Mouse (Mus musculus) kidney, postnatal 0 days (tissue): ENCODE results near the gene Gm29735. TPM values are rescaled to one million over a fixed set of nuclear protein-coding genes. Genes with fewer than 3 reads are reported as not detected.
"Not testable (repeated sequence)": the region's sequence is repeated elsewhere in the genome, so short reads cannot be mapped to it uniquely, and the experiment has no call there.

ENCODE experiments used
- ATAC-seq: fragments of 200-750 bp; cut with Nextera tagmentation; replicated peaks from 2 replicates; pipeline ENCODE4 v1.8.0; 2017; ENCODE audit warnings: low read depth, moderate number of reproducible peaks, moderate TSS enrichment, moderate library complexity; ENCODE audit not compliant: low FRiP score
- DNase-seq: peaks from one replicate; pipeline ENCODE4 v3.0.0-alpha.2; 2016; ENCODE audit warnings: low spot score
- H3K27ac ChIP-seq: fragments of 300-500 bp; sonication (generic); 2 replicates; pipeline ENCODE4 v1.5.1; 2014; ENCODE audit warnings: mild to moderate bottlenecking
- H3K27me3 ChIP-seq: fragments of 300-500 bp; sonication (generic); 2 replicates; pipeline ENCODE4 v1.6.1; 2014; ENCODE audit warnings: low read length, mixed read lengths; ENCODE audit not compliant: insufficient read depth
- H3K36me3 ChIP-seq: fragments of 300-500 bp; sonication (generic); 2 replicates; pipeline ENCODE4 v1.6.1; 2014; ENCODE audit warnings: low read length, mixed read lengths; ENCODE audit not compliant: insufficient read depth
- H3K4me1 ChIP-seq: fragments of 300-500 bp; sonication (generic); replicated peaks from 2 replicates; pipeline ENCODE4 v1.6.1; 2014; ENCODE audit warnings: antibody characterized with exemption, low read length, mixed read lengths; ENCODE audit not compliant: insufficient read depth
- H3K4me2 ChIP-seq: fragments of 300-500 bp; sonication (generic); 2 replicates; pipeline ENCODE4 v1.6.1; 2014; ENCODE audit warnings: mild to moderate bottlenecking, low read length, moderate library complexity, mixed read lengths
- H3K4me3 ChIP-seq: fragments of 300-500 bp; sonication (generic); replicated peaks from 2 replicates; pipeline ENCODE4 v1.5.1; 2014; ENCODE audit warnings: low read depth, low read length
- H3K9ac ChIP-seq: fragments of 300-500 bp; sonication (generic); 2 replicates; pipeline ENCODE4 v1.6.1; 2014; ENCODE audit warnings: low read depth, low read length
- H3K9me3 ChIP-seq: fragments of 300-500 bp; sonication (generic); replicated peaks from 2 replicates; pipeline ENCODE4 v1.6.1; 2016; ENCODE audit warnings: low read length, inconsistent platforms, mixed read lengths
- CTCF ChIP-seq: IDR thresholded peaks from 2 replicates; pipeline ENCODE4 v1.5.1; 2016; ENCODE audit warnings: antibody characterized with exemption, low read depth, mild to moderate bottlenecking, moderate library complexity
- WGBS: fragments of 180-500 bp; shearing (Covaris S2); extraction: QIAGEN DNeasy Blood & Tissue Kit; methylation state at CpG from one replicate; pipeline ENCODE4 v1.1.7; 2014; 5-methylcytosine and 5-hydroxymethylcytosine counted together
- polyA plus RNA-seq: library from polyadenylated mRNA; unstranded; fragments of >200 nt; fragmentation: Nextera tagmentation; extraction: Ambion mirVana; gene quantifications from 2 replicates; pipeline ENCODE4 v1.2.1, GENCODE M21; 2015

The Gm29735 gene
- polyA plus RNA-seq, 1 experiment from 2014 or later: not detected

DNA sequence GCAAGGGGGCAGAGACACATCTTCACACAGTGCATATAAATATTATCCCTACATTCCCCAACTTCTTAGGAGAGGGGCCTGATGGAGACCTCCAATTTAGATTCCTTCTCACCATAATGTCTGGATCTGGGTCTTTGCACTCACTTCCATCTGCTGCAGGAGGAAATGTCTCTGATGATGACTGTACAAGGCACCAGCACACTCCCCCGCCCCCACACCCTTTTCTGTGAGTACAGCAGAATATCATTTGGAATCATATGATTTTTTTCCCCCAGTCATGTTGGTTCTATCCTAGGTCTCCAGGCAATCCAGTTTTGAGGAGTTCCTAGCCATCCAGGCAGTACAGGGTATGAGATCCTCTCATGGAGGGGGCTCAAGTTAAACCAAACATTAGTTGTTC, 21.8 kb upstream of the Gm29735 start:
- Histone ChIP-seq H3K4me1 (no peaks in the 10 kb centered on the region), H3K27ac (no peak overlapping the region), H3K9me3 (no peaks in the 10 kb centered on the region), H3K36me3 (no peaks in the 10 kb centered on the region), H3K4me3 (no peak overlapping the region), H3K9ac (no peak overlapping the region), H3K27me3 (no peaks in the 10 kb centered on the region), H3K4me2 (no peak overlapping the region)
- DNase-seq (no peak), ATAC-seq (no peak)
- WGBS: 93% methylated on average over 1 of the region's 1 CpGs
- no peak for TF ChIP-seq CTCF

DNA sequence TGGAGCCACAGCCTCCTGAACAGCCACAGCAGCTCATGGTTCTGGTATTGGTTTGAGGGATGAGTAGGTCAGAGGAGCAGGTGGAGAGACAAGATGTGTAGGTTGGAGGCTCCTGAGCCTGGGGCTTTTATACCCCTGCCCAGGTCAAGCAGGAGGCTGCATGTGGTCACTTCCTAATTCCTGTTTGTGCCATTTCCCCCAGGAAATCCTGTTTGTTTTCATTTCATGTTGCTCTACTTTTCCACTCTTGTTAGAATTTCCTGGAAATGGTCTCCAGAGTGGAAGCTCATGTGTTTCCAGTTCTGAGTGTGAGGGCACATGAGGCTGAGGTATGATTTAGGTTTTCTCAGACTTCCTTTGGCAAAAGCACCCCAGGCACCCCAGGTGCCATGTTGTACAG, 19.0 kb upstream of the Gm29735 start, which contains the start of gene Krtap5-2:
Gene Krtap5-2 (minus strand): TSS at position 101 of the 400 bp plus-strand sequence.
- ATAC-seq, H3K9ac ChIP-seq, H3K27me3 ChIP-seq, H3K27ac ChIP-seq, H3K4me1 ChIP-seq, H3K36me3 ChIP-seq, H3K4me2 ChIP-seq, H3K9me3 ChIP-seq, DNase-seq, H3K4me3 ChIP-seq: not testable (repeated sequence)

DNA sequence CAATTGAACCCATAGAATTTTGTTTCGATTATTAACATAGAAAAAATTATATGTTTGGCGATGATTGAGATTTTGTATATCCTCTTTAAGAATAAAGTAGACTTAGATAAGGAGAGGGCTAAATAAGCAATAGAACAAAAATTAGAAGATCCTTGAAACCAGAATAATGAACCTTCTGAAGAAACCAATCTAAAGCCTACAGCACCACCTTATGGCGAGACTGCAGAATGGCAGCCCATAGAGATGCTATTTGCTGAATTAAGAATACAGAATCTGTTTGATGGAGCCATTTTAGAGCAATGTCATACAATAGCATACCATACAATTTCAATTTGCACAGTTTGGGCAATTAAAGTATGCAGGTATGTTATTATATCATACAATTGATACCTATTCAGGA, 12.9 kb upstream of the Gm29735 start:
- H3K4me1 ChIP-seq: no peaks in the 10 kb centered on the region
- no peak overlapping the region for H3K27ac ChIP-seq
- no peak overlapping the region for H3K9ac ChIP-seq
- DNase-seq (peak; percentile 51), ATAC-seq (no peak)
- H3K4me3 ChIP-seq: no peak overlapping the region
- H3K36me3 ChIP-seq: no peaks in the 10 kb centered on the region
- 48% methylated on average over 3 of the region's 3 CpGs for WGBS
- no peak overlapping the region for H3K4me2 ChIP-seq
- no peaks in the 10 kb centered on the region for H3K27me3 ChIP-seq
- TF ChIP-seq CTCF: peak; percentile 75
- H3K9me3 ChIP-seq: no peaks in the 10 kb centered on the region

GRCm38 (mm10) chr7:142165639-142166038, 8.7 kb upstream of the Gm29735 start, which contains the start of gene Gm4553:
TSS of gene Gm4553 (minus strand) at chr7:142165739.
- H3K9me3 ChIP-seq, H3K4me3 ChIP-seq, H3K27ac ChIP-seq, H3K4me1 ChIP-seq, H3K36me3 ChIP-seq, ATAC-seq, H3K9ac ChIP-seq, H3K27me3 ChIP-seq, H3K4me2 ChIP-seq, DNase-seq: not testable (repeated sequence)

GRCm38 (mm10) chr7:142159366-142159765, 2.5 kb upstream of the Gm29735 start:
- 93% methylated on average over 3 of the region's 3 CpGs for WGBS
- H3K4me2 ChIP-seq: no peak overlapping the region
- no peak overlapping the region for H3K9ac ChIP-seq
- H3K4me3 ChIP-seq: no peak overlapping the region
- no peaks in the 10 kb centered on the region for H3K27me3 ChIP-seq
- no peaks in the 10 kb centered on the region for H3K4me1 ChIP-seq
- no peaks in the 10 kb centered on the region for H3K9me3 ChIP-seq
- TF ChIP-seq CTCF: no peak
- DNase-seq (no peak), ATAC-seq (no peak)
- H3K27ac ChIP-seq: no peak overlapping the region
- H3K36me3 ChIP-seq: no peaks in the 10 kb centered on the region

DNA sequence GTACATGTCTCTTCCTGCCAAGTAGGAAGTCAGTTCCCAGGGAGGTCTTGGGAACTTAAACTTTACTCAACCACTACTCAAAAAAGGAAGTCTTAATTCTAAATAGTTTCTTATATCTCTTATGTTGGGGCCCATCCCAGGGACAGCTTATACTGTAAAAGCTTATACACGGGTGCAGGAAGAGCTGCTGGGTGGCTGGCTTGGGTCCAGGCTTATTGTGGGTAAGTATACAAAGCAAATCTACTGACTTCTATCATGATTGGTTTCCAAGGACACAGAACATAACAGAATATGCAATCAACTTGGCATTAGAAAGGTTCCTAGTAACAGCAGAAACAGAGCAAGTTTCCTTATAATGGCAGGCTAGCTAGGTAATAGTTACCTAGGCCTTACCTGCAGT, 1.6 kb downstream of the Gm29735 start:
- WGBS: 69% methylated on average over 1 of the region's 1 CpGs

GRCm38 (mm10) chr7:142152191-142152590, 4.7 kb downstream of the Gm29735 start:
- no peak overlapping the region for H3K4me2 ChIP-seq
- no peaks in the 10 kb centered on the region for H3K4me1 ChIP-seq
- no peak overlapping the region for H3K9ac ChIP-seq
- DNase-seq: no peak
- no peak for ATAC-seq
- H3K4me3 ChIP-seq: no peak overlapping the region
- H3K27me3 ChIP-seq: no peaks in the 10 kb centered on the region
- H3K9me3 ChIP-seq: no peaks in the 10 kb centered on the region
- no peaks in the 10 kb centered on the region for H3K36me3 ChIP-seq
- WGBS: 79% methylated on average over 4 of the region's 4 CpGs
- TF ChIP-seq CTCF: no peak
- H3K27ac ChIP-seq: no peak overlapping the region

More for the DNA sequence above, 1.6 kb downstream of the Gm29735 start:
- H3K27me3 ChIP-seq: no peaks in the 10 kb centered on the region
- no peak overlapping the region for H3K9ac ChIP-seq
- ATAC-seq: no peak
- no peaks in the 10 kb centered on the region for H3K36me3 ChIP-seq
- H3K4me2 ChIP-seq: no peak overlapping the region
- no peaks in the 10 kb centered on the region for H3K9me3 ChIP-seq
- no peak for DNase-seq
- no peak overlapping the region for H3K27ac ChIP-seq
- H3K4me3 ChIP-seq: no peak overlapping the region
- no peaks in the 10 kb centered on the region for H3K4me1 ChIP-seq
- TF ChIP-seq CTCF: no peak
